In genomic region chr5:18445969-18446368, GRCm38 (mm10) we compare ENCODE assay signal across 8 mouse cellular contexts.
A peak's percentile ranks its signal among the peaks of the same experiment; 100 is the strongest.
DNase-seq lines count a peak whose midpoint lies in the region; ATAC-seq lines count a peak whose summit lies in the region.

No protein-coding gene starts in this region.

- H3K27ac ChIP-seq in kidney, embryonic 15.5 days = no peak overlapping the region
- no peak overlapping the region for H3K27ac ChIP-seq in limb, embryonic 12.5 days
- no peak overlapping the region for H3K27ac ChIP-seq in neural tube, embryonic 15.5 days (replicated peaks)

- no peak overlapping the region for H3K4me3 ChIP-seq in kidney, embryonic 15.5 days (replicated peaks)
- no peak overlapping the region for H3K4me3 ChIP-seq in limb, embryonic 12.5 days (replicated peaks)
- no peak overlapping the region for H3K4me3 ChIP-seq in neural tube, embryonic 15.5 days (replicated peaks)

- H3K9me3 ChIP-seq in kidney, embryonic 15.5 days (replicated peaks) = no peaks in the 10 kb centered on the region
- H3K9me3 ChIP-seq in limb, embryonic 12.5 days = no peaks in the 10 kb centered on the region
- H3K9me3 ChIP-seq in neural tube, embryonic 15.5 days (replicated peaks) = no peaks in the 10 kb centered on the region

- peak; percentile 74; the same call in 1 of the 2 replicates for ATAC-seq in kidney, embryonic 15.5 days (replicated peaks; ENCODE audit: low FRiP score)
- ATAC-seq in limb, embryonic 12.5 days (ENCODE audit: insufficient number of reproducible peaks, insufficient read depth, low FRiP score, low TSS enrichment, low read depth) = 0 out of 2 replicates have a peak, but pooled peaks have one; percentile 56
- peak; percentile 82; the same call in 1 of the 2 replicates for ATAC-seq in neural tube, embryonic 15.5 days (ENCODE audit: low FRiP score)
- ATAC-seq in megakaryocyte-erythroid progenitor cell, adult 5-6 weeks (replicated peaks; ENCODE audit: low FRiP score, low TSS enrichment, poor library complexity, severe bottlenecking) = no peak

- no peaks in the 10 kb centered on the region for H3K36me3 ChIP-seq in kidney, embryonic 15.5 days
- no peaks in the 10 kb centered on the region for H3K36me3 ChIP-seq in limb, embryonic 12.5 days
- H3K36me3 ChIP-seq in neural tube, embryonic 15.5 days = no peaks in the 10 kb centered on the region

- DNase-seq in 3T3-L1 (ENCODE audit: low read depth, low spot score) (peak; percentile 75), MEL-GATA-1-ER (ENCODE audit: extremely low read depth, low read depth) (peak; percentile 29)
- DNase-seq in cerebellum, adult 9-11 months = peak; percentile 61
- peak; percentile 31 to 75 for DNase-seq in frontal cortex, postnatal 25 days (ENCODE audit: low spot score in 2 of 2)

- 20% methylated on average over 8 of the region's 8 CpGs for WGBS in kidney, embryonic 15.5 days
- 21% methylated on average over 8 of the region's 8 CpGs for WGBS in limb, embryonic 12.5 days
- 24% methylated on average over 8 of the region's 8 CpGs for WGBS in neural tube, embryonic 15.5 days

- no peaks in the 10 kb centered on the region for H3K27me3 ChIP-seq in kidney, embryonic 15.5 days
- no peaks in the 10 kb centered on the region for H3K27me3 ChIP-seq in limb, embryonic 12.5 days
- no peaks in the 10 kb centered on the region for H3K27me3 ChIP-seq in neural tube, embryonic 15.5 days (replicated peaks)

- no peak overlapping the region for H3K9ac ChIP-seq in kidney, embryonic 15.5 days
- no peak overlapping the region for H3K9ac ChIP-seq in limb, embryonic 12.5 days (replicated peaks)
- no peak overlapping the region for H3K9ac ChIP-seq in neural tube, embryonic 15.5 days (replicated peaks)

- H3K4me2 ChIP-seq in kidney, embryonic 15.5 days = no peak overlapping the region
- no peak overlapping the region for H3K4me2 ChIP-seq in limb, embryonic 12.5 days
- no peak overlapping the region for H3K4me2 ChIP-seq in neural tube, embryonic 15.5 days

- H3K4me1 ChIP-seq in kidney, embryonic 15.5 days = no peaks in the 10 kb centered on the region
- no peaks in the 10 kb centered on the region for H3K4me1 ChIP-seq in limb, embryonic 12.5 days (replicated peaks)
- no peaks in the 10 kb centered on the region for H3K4me1 ChIP-seq in neural tube, embryonic 15.5 days
